Mouse (Mus musculus) limb, embryonic 13.5 days (tissue): ENCODE measurements around the gene Fcrla. TPM values are rescaled to one million over a fixed set of nuclear protein-coding genes. Genes with fewer than 3 reads are reported as not detected.
"Not testable (repeated sequence)": the region's sequence is repeated elsewhere in the genome, so short reads cannot be mapped to it uniquely, and the experiment has no call there.

Source experiments
- ATAC-seq: fragments of 200-750 bp; cut with Nextera tagmentation; 2 replicates; pipeline ENCODE4 v1.8.0; 2017; ENCODE audit warnings: low read depth, moderate number of reproducible peaks, moderate TSS enrichment; ENCODE audit not compliant: low FRiP score
- H3K27ac ChIP-seq: fragments of 300-500 bp; sonication (generic); 2 replicates; pipeline ENCODE4 v1.5.1; 2015; ENCODE audit warnings: inconsistent platforms, mild to moderate bottlenecking, moderate library complexity
- H3K27me3 ChIP-seq: fragments of 300-500 bp; sonication (generic); 2 replicates; pipeline ENCODE4 v1.6.1; 2015; ENCODE audit warnings: mild to moderate bottlenecking, inconsistent platforms
- H3K36me3 ChIP-seq: fragments of 300-500 bp; sonication (generic); 2 replicates; pipeline ENCODE4 v1.6.1; 2015; ENCODE audit warnings: inconsistent platforms, mild to moderate bottlenecking, moderate library complexity
- H3K4me1 ChIP-seq: fragments of 300-500 bp; sonication (generic); 2 replicates; pipeline ENCODE4 v1.6.1; 2015; ENCODE audit warnings: inconsistent platforms
- H3K4me2 ChIP-seq: fragments of 300-500 bp; sonication (generic); replicated peaks from 2 replicates; pipeline ENCODE4 v1.6.1; 2015; ENCODE audit warnings: inconsistent platforms, mild to moderate bottlenecking, moderate library complexity
- H3K4me3 ChIP-seq: fragments of 300-500 bp; sonication (generic); 2 replicates; pipeline ENCODE4 v1.5.1; 2015; ENCODE audit warnings: moderate library complexity, mild to moderate bottlenecking, inconsistent platforms
- H3K9ac ChIP-seq: fragments of 300-500 bp; sonication (generic); 2 replicates; pipeline ENCODE4 v1.6.1; 2015; ENCODE audit warnings: mild to moderate bottlenecking, inconsistent platforms
- H3K9me3 ChIP-seq: fragments of 300-500 bp; sonication (generic); 2 replicates; pipeline ENCODE4 v1.6.1; 2016; ENCODE audit warnings: inconsistent platforms
- WGBS: fragments of 180-500 bp; shearing (Covaris S2); methylation state at CpG from one replicate; pipeline ENCODE4 v1.1.7; 2015; 5-methylcytosine and 5-hydroxymethylcytosine counted together
- polyA plus RNA-seq: library from polyadenylated mRNA; unstranded; fragments of >200 nt; fragmentation: Nextera tagmentation; extraction: Ambion mirVana; gene quantifications from 2 replicates; pipeline ENCODE4 v1.2.1, GENCODE M21; 2015

Fcrla gene
- polyA plus RNA-seq, 1 experiment from 2014 or later: not detected

- H3K4me2 ChIP-seq: no peak overlapping the region
- H3K4me1 ChIP-seq: peaks cover 4% of the 10 kb centered on the region; the same call in 1 of the 2 replicates
- no peak for ATAC-seq
- no peak overlapping the region for H3K4me3 ChIP-seq
- H3K27me3 ChIP-seq: no peaks in the 10 kb centered on the region
- H3K36me3 ChIP-seq: no peaks in the 10 kb centered on the region
- no peak overlapping the region for H3K27ac ChIP-seq
- WGBS: 69% methylated on average over 2 of the region's 2 CpGs
- no peak overlapping the region for H3K9ac ChIP-seq
- no peaks in the 10 kb centered on the region for H3K9me3 ChIP-seq
Measured at GRCm38 (mm10) chr1:170959791-170960190, 32.4 kb upstream of the Fcrla start.

DNA sequence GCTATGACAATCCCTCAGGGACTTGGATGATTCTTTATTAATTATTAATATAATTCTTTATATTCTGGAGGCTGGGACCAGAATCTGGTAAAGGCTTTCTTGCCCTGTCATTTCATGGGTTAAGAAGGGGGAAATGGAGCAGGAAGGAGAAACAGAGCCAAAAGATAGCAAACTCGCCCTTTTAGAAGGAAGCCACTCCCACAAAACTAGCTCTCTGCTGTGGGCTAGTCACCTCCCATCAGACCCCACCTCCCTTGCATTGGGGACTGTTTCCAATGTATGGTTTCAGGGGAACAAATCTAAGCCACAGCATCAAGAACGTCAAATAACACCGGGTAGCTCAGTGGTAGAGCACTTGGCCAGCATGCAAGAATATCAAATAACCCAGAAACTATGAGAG lies 30.8 kb upstream of the Fcrla start:
- H3K27me3 ChIP-seq: no peaks in the 10 kb centered on the region
- no peak overlapping the region for H3K27ac ChIP-seq
- H3K4me2 ChIP-seq: no peak overlapping the region
- H3K9ac ChIP-seq: no peak overlapping the region
- no peaks in the 10 kb centered on the region for H3K9me3 ChIP-seq
- H3K4me3 ChIP-seq: no peak overlapping the region
- H3K36me3 ChIP-seq: no peaks in the 10 kb centered on the region
- 56% methylated on average over 3 of the region's 3 CpGs for WGBS
- H3K4me1 ChIP-seq: peaks cover 2% of the 10 kb centered on the region; the same call in 1 of the 2 replicates
- no peak for ATAC-seq

- H3K27me3 ChIP-seq: no peaks in the 10 kb centered on the region
- H3K4me3 ChIP-seq: no peak overlapping the region
- no peak overlapping the region for H3K4me2 ChIP-seq
- H3K9me3 ChIP-seq: no peaks in the 10 kb centered on the region
- no peak overlapping the region for H3K27ac ChIP-seq
- WGBS: 93% methylated on average over 2 of the region's 2 CpGs
- no peak for ATAC-seq
- H3K9ac ChIP-seq: no peak overlapping the region
- H3K36me3 ChIP-seq: no peaks in the 10 kb centered on the region
- no peaks in the 10 kb centered on the region for H3K4me1 ChIP-seq
Measured at GRCm38 (mm10) chr1:170953192-170953591, 25.8 kb upstream of the Fcrla start.

- H3K27ac ChIP-seq: no peak overlapping the region
- no peak overlapping the region for H3K4me3 ChIP-seq
- H3K9me3 ChIP-seq: 0 out of 2 replicates have a peak, but pooled peaks cover 5% of the 10 kb centered on the region
- 36% methylated on average over 3 of the region's 3 CpGs for WGBS
- no peaks in the 10 kb centered on the region for H3K36me3 ChIP-seq
- no peak overlapping the region for H3K4me2 ChIP-seq
- no peak overlapping the region for H3K9ac ChIP-seq
- no peak for ATAC-seq
- H3K27me3 ChIP-seq: no peaks in the 10 kb centered on the region
- no peaks in the 10 kb centered on the region for H3K4me1 ChIP-seq
Measured at GRCm38 (mm10) chr1:170950772-170951171, 23.4 kb upstream of the Fcrla start.

GRCm38 (mm10) chr1:170944908-170945307 lies 17.5 kb upstream of the Fcrla start:
- not testable (repeated sequence) for H3K27me3 ChIP-seq, ATAC-seq, H3K9ac ChIP-seq, H3K36me3 ChIP-seq, H3K4me3 ChIP-seq, H3K4me2 ChIP-seq, H3K4me1 ChIP-seq, H3K27ac ChIP-seq
- 98% methylated on average over 8 of the region's 9 CpGs for WGBS
- H3K9me3 ChIP-seq: peaks cover 18% of the 10 kb centered on the region

GRCm38 (mm10) chr1:170944151-170944550 lies 16.8 kb upstream of the Fcrla start:
- not testable (repeated sequence) for H3K4me1 ChIP-seq, H3K4me3 ChIP-seq, ATAC-seq, H3K36me3 ChIP-seq, H3K27me3 ChIP-seq, H3K9ac ChIP-seq, H3K4me2 ChIP-seq, H3K27ac ChIP-seq
- 94% methylated on average over 9 of the region's 9 CpGs for WGBS
- peaks cover 18% of the 10 kb centered on the region for H3K9me3 ChIP-seq

- no peaks in the 10 kb centered on the region for H3K27me3 ChIP-seq
- ATAC-seq: no peak
- peaks cover 10% of the 10 kb centered on the region for H3K9me3 ChIP-seq
- no peak overlapping the region for H3K27ac ChIP-seq
- no peak overlapping the region for H3K9ac ChIP-seq
- H3K4me3 ChIP-seq: no peak overlapping the region
- H3K4me1 ChIP-seq: no peaks in the 10 kb centered on the region
- H3K36me3 ChIP-seq: no peaks in the 10 kb centered on the region
- 88% methylated on average over 12 of the region's 12 CpGs for WGBS
- no peak overlapping the region for H3K4me2 ChIP-seq
Measured at GRCm38 (mm10) chr1:170939255-170939654, 11.9 kb upstream of the Fcrla start.

GRCm38 (mm10) chr1:170934383-170934782 lies 7.0 kb upstream of the Fcrla start:
- Histone ChIP-seq H3K9me3 (no peaks in the 10 kb centered on the region), H3K4me1 (no peaks in the 10 kb centered on the region), H3K27ac (no peak overlapping the region), H3K4me3 (no peak overlapping the region), H3K27me3 (no peaks in the 10 kb centered on the region), H3K9ac (no peak overlapping the region), H3K36me3 (no peaks in the 10 kb centered on the region), H3K4me2 (no peak overlapping the region)
- 44% methylated on average over 2 of the region's 2 CpGs for WGBS
- ATAC-seq: no peak

- Histone ChIP-seq H3K4me3 (no peak overlapping the region), H3K27ac (no peak overlapping the region), H3K27me3 (no peaks in the 10 kb centered on the region), H3K9ac (no peak overlapping the region), H3K4me1 (no peaks in the 10 kb centered on the region), H3K36me3 (no peaks in the 10 kb centered on the region), H3K4me2 (no peak overlapping the region), H3K9me3 (no peaks in the 10 kb centered on the region)
- no peak for ATAC-seq
- WGBS: 83% methylated on average over 1 of the region's 1 CpGs
Measured at GRCm38 (mm10) chr1:170933940-170934339, 6.6 kb upstream of the Fcrla start.

DNA sequence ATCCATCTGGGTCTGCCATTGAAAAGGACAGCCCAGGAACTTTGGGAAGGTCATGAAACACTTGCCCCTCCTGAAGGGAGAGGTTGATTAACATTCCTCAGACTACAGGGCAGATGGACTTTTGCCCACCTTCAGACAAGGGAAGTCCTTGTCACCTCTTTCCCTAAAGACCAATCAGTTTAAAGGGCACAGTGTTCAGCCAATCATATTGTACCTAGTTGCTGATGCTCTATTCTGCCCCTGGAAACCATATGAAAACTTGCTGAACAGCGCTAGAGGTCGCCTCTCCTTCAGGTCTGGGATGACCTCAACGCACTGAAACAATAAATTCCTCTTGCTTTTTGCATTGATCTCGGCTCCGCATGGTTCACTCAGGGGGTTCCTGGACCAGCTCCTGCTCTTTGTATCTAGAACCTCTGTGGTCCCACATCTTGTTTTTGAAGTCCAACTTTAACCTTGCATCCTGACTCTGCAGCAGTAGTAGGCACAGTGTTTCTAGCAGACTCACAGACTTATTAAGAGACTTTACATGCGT lies 6.1 kb upstream of the Fcrla start:
- Histone ChIP-seq H3K9ac (no peak overlapping the region), H3K4me1 (no peaks in the 10 kb centered on the region), H3K9me3 (no peaks in the 10 kb centered on the region), H3K4me2 (no peak overlapping the region), H3K36me3 (no peaks in the 10 kb centered on the region), H3K27ac (no peak overlapping the region), H3K4me3 (no peak overlapping the region), H3K27me3 (no peaks in the 10 kb centered on the region)
- ATAC-seq: no peak
- 73% methylated on average over 6 of the region's 6 CpGs for WGBS

- no peak for ATAC-seq
- no peaks in the 10 kb centered on the region for H3K27me3 ChIP-seq
- no peak overlapping the region for H3K4me3 ChIP-seq
- WGBS: 84% methylated on average over 3 of the region's 3 CpGs
- no peak overlapping the region for H3K4me2 ChIP-seq
- H3K9me3 ChIP-seq: no peaks in the 10 kb centered on the region
- H3K27ac ChIP-seq: no peak overlapping the region
- no peak overlapping the region for H3K9ac ChIP-seq
- no peaks in the 10 kb centered on the region for H3K36me3 ChIP-seq
- H3K4me1 ChIP-seq: no peaks in the 10 kb centered on the region
Measured at GRCm38 (mm10) chr1:170932043-170932442, 4.7 kb upstream of the Fcrla start.

GRCm38 (mm10) chr1:170929245-170929644 lies 1.9 kb upstream of the Fcrla start:
- H3K4me2 ChIP-seq: no peak overlapping the region
- no peaks in the 10 kb centered on the region for H3K9me3 ChIP-seq
- no peak overlapping the region for H3K9ac ChIP-seq
- H3K4me3 ChIP-seq: no peak overlapping the region
- H3K27me3 ChIP-seq: no peaks in the 10 kb centered on the region
- no peak for ATAC-seq
- H3K27ac ChIP-seq: no peak overlapping the region
- 83% methylated on average over 4 of the region's 4 CpGs for WGBS
- no peaks in the 10 kb centered on the region for H3K36me3 ChIP-seq
- H3K4me1 ChIP-seq: no peaks in the 10 kb centered on the region

DNA sequence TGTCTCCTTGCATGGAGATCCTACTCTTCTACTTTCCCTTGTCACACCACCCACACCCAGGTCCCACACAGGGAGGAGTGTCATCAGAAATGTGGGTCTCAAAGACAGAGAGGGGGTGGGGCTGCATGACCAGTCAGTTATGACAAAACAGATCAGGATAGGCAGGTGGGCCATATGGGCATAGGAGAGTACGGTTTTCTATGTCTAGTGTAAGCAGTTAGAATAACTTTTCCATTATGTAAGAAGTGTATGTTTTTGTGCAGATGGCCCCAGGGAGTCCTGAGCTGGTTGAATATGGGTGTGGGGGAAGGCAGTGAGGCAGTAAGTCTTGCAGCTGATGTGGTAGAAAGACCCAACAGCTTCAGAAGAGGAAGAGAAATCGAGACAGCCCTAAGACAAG lies 1.1 kb upstream of the Fcrla start:
- Histone ChIP-seq H3K4me1 (no peaks in the 10 kb centered on the region), H3K4me3 (no peak overlapping the region), H3K9me3 (no peaks in the 10 kb centered on the region), H3K36me3 (no peaks in the 10 kb centered on the region), H3K27ac (no peak overlapping the region), H3K9ac (no peak overlapping the region), H3K4me2 (no peak overlapping the region), H3K27me3 (no peaks in the 10 kb centered on the region)
- ATAC-seq: no peak
- WGBS: 67% methylated on average over 2 of the region's 2 CpGs
